Mouse (Mus musculus): ENCODE measurements around the gene C130073F10Rik.
"Not testable (repeated sequence)": the region's sequence is repeated elsewhere in the genome, so short reads cannot be mapped to it uniquely, and the experiment has no call there.

C130073F10Rik gene

GRCm38 (mm10) chr4:101893656-101894420, at the start of gene C130073F10Rik:
Gene C130073F10Rik (minus strand): TSS chr4:101893789.
- no peak for DNase-seq

- DNase-seq = not testable (repeated sequence)
These were observed 46.5 kb upstream of the C130073F10Rik start, which contains the start of gene Gm12794 for GRCm38 (mm10) chr4:101940107-101940506. Gene Gm12794 (plus strand): TSS chr4:101940407.

GRCm38 (mm10) chr4:101908821-101909220, 15.2 kb upstream of the C130073F10Rik start, which contains the start of gene Gm12800:
Gene Gm12800 (plus strand): TSS chr4:101909121.
- not testable (repeated sequence) for DNase-seq

GRCm38 (mm10) chr4:101889377-101889776, 4.2 kb downstream of the C130073F10Rik start:
- DNase-seq = no peak

GRCm38 (mm10) chr4:101883641-101884040, 9.9 kb downstream of the C130073F10Rik start:
- no peak for DNase-seq

- DNase-seq = not testable (repeated sequence)
These were observed 17.9 kb downstream of the C130073F10Rik start for GRCm38 (mm10) chr4:101875687-101876086.

GRCm38 (mm10) chr4:101872031-101872430, 21.6 kb downstream of the C130073F10Rik start:
- not testable (repeated sequence) for DNase-seq

GRCm38 (mm10) chr4:101862289-101862688, 31.3 kb downstream of the C130073F10Rik start:
- DNase-seq = no peak

GRCm38 (mm10) chr4:101860873-101861272, 32.7 kb downstream of the C130073F10Rik start:
- DNase-seq = peak; percentile 22

GRCm38 (mm10) chr4:101850908-101851307, 42.7 kb downstream of the C130073F10Rik start:
- DNase-seq = no peak

GRCm38 (mm10) chr4:101843923-101844322, 49.7 kb downstream of the C130073F10Rik start, which contains the start of gene B020004J07Rik:
Gene B020004J07Rik (minus strand): TSS chr4:101844023.
- not testable (repeated sequence) for DNase-seq
